Mouse (Mus musculus): Measurements from ENCODE around the gene Ppif. TPM values are rescaled to one million over a fixed set of nuclear protein-coding genes. Genes with fewer than 3 reads are reported as not detected.

Ppif gene
- polyA plus RNA-seq, 1 experiment from 2014 or later: 34.6 TPM

DNA sequence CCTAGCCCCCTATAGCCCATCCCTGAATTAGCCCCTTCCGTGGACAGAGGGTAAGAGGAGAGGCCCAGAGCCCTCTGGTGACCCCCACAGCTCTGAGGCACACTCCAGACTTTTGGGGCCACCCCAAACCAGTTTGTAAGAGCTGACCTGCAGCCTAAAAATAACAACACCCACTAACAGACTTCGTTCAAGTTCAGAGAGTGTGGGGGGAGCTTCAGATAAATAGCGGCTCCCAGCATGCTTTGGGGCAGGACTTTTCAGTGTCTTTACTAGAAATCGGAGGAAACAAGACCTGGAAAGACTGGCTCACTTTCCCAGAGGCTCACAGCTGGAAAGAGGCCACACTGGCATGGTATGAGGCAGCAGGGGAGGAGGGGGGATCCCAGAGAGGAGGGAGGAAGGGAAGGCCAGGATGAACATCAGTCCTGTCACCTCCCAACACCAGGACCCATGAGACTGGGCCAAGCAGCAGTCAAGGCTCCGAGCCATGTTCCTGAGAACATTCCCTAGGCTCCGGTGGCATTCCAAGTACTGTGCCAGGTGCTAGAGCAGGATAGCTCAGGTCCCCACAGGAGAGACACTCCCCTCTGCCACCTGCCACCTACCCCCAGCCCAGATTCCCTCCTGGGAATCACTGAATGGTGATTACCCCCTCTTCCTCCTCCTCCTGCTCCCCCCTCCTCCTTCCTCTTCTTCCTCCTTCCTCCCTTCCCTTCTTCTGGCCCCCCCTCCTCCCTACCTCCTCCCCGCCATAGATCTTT lies 54.2 kb downstream of the Ppif start:
- Histone ChIP-seq H3K27ac (ENCODE audit: low read depth, low read length) (no peak overlapping the region), H3K36me3 (ENCODE audit: control insufficient read depth, insufficient read depth, low read length) (no peaks in the 10 kb centered on the region), H3K9ac (ENCODE audit: low read depth, low read length) (no peak overlapping the region), H3K27me3 (replicated peaks; ENCODE audit: control insufficient read depth, insufficient read depth, low read length) (no peaks in the 10 kb centered on the region), H3K4me1 (ENCODE audit: control insufficient read depth, insufficient read depth, low read depth, low read length) (no peaks in the 10 kb centered on the region), H3K9me3 (ENCODE audit: control insufficient read depth, low read length) (no peaks in the 10 kb centered on the region), H3K4me2 (ENCODE audit: low read length) (no peak overlapping the region), H3K4me3 (ENCODE audit: low read length) (no peak overlapping the region)
- no peak for ATAC-seq
- WGBS: 77% methylated on average over 6 of the region's 7 CpGs

- H3K27ac ChIP-seq (ENCODE audit: low read depth, low read length): no peak overlapping the region
- peaks cover 3% of the 10 kb centered on the region; the same call in 1 of the 2 replicates for H3K4me1 ChIP-seq (ENCODE audit: control insufficient read depth, insufficient read depth, low read depth, low read length)
- no peaks in the 10 kb centered on the region for H3K9me3 ChIP-seq (ENCODE audit: control insufficient read depth, low read length)
- no peaks in the 10 kb centered on the region for H3K27me3 ChIP-seq (replicated peaks; ENCODE audit: control insufficient read depth, insufficient read depth, low read length)
- no peak overlapping the region for H3K4me2 ChIP-seq (ENCODE audit: low read length)
- H3K9ac ChIP-seq (ENCODE audit: low read depth, low read length): no peak overlapping the region
- no peak overlapping the region for H3K4me3 ChIP-seq (ENCODE audit: low read length)
- no peak for ATAC-seq
- no peaks in the 10 kb centered on the region for H3K36me3 ChIP-seq (ENCODE audit: control insufficient read depth, insufficient read depth, low read length)
- 55% methylated on average over 13 of the region's 13 CpGs for WGBS
These were observed 55.4 kb downstream of the Ppif start for GRCm38 (mm10) chr14:25749143-25749909.

Other genes with a start within 250 kb of the Ppif start
- gene Zmiz1, start 235.0 kb upstream of the Ppif start, polyA plus RNA-seq (2015; fragmentation: Nextera tagmentation; extraction: Ambion mirVana): 50.4 and 55.0 TPM in 2 replicates
- 10.1 and 17.2 TPM in 2 replicates for gene Zcchc24, start 74.9 kb downstream of the Ppif start, polyA plus RNA-seq (2015; fragmentation: Nextera tagmentation; extraction: Ambion mirVana)
- gene Anxa11, start 148.0 kb downstream of the Ppif start, polyA plus RNA-seq (2015; fragmentation: Nextera tagmentation; extraction: Ambion mirVana): 3.1 and 4.0 TPM in 2 replicates
- not detected in 2 replicates for gene Plac9a, start 208.9 kb downstream of the Ppif start, polyA plus RNA-seq (2015; fragmentation: Nextera tagmentation; extraction: Ambion mirVana)
- 4.7 and 6.7 TPM in 2 replicates for gene Tmem254a, start 233.5 kb downstream of the Ppif start, polyA plus RNA-seq (2015; fragmentation: Nextera tagmentation; extraction: Ambion mirVana)
- gene Cphx1, start 244.2 kb downstream of the Ppif start, polyA plus RNA-seq (2015; fragmentation: Nextera tagmentation; extraction: Ambion mirVana): not detected in 2 replicates

Measured in hindbrain, embryonic 16.5 days (tissue).